Mouse (Mus musculus): ENCODE data around the gene Tpsb2. TPM values are rescaled to one million over a fixed set of nuclear protein-coding genes. Genes with fewer than 3 reads are reported as not detected.

The Tpsb2 gene
- polyA plus RNA-seq, 1 experiment from 2014 or later, result 0.25 TPM

Other genes starting within 250 kb of the Tpsb2 start
- 0.09 TPM in 1 of 2 replicates, not detected in the other for gene Ptx4, start 245.5 kb upstream of the Tpsb2 start, polyA plus RNA-seq (2015; fragmentation: Nextera tagmentation; extraction: Ambion mirVana)
- gene Clcn7, start 232.9 kb upstream of the Tpsb2 start, polyA plus RNA-seq (2015; fragmentation: Nextera tagmentation; extraction: Ambion mirVana), result 9.1 and 12.8 TPM in 2 replicates
- gene Ccdc154, start 203.8 kb upstream of the Tpsb2 start, polyA plus RNA-seq (2015; fragmentation: Nextera tagmentation; extraction: Ambion mirVana), result not detected in 2 replicates
- gene Gm38655, start 190.8 kb upstream of the Tpsb2 start, polyA plus RNA-seq (2015; fragmentation: Nextera tagmentation; extraction: Ambion mirVana), result not detected in 2 replicates
- gene BC003965, start 181.8 kb upstream of the Tpsb2 start, polyA plus RNA-seq (2015; fragmentation: Nextera tagmentation; extraction: Ambion mirVana), result 23.8 and 27.3 TPM in 2 replicates
- 14.4 and 18.0 TPM in 2 replicates for gene Unkl, start 177.9 kb upstream of the Tpsb2 start, polyA plus RNA-seq (2015; fragmentation: Nextera tagmentation; extraction: Ambion mirVana)
- 21.4 and 21.5 TPM in 2 replicates for gene Gnptg, start 126.2 kb upstream of the Tpsb2 start, polyA plus RNA-seq (2015; fragmentation: Nextera tagmentation; extraction: Ambion mirVana)
- 24.2 and 27.6 TPM in 2 replicates for gene Tsr3, start 126.1 kb upstream of the Tpsb2 start, polyA plus RNA-seq (2015; fragmentation: Nextera tagmentation; extraction: Ambion mirVana)
- 0.12 and 0.25 TPM in 2 replicates for gene Baiap3, start 109.9 kb upstream of the Tpsb2 start, polyA plus RNA-seq (2015; fragmentation: Nextera tagmentation; extraction: Ambion mirVana)
- 333 and 391 TPM in 2 replicates for gene Ube2i, start 91.7 kb upstream of the Tpsb2 start, polyA plus RNA-seq (2015; fragmentation: Nextera tagmentation; extraction: Ambion mirVana)
- 0.82 and 1.2 TPM in 2 replicates for gene Prss34, start 67.9 kb upstream of the Tpsb2 start, polyA plus RNA-seq (2015; fragmentation: Nextera tagmentation; extraction: Ambion mirVana)
- not detected in 2 replicates for gene Prss28, start 57.7 kb upstream of the Tpsb2 start, polyA plus RNA-seq (2015; fragmentation: Nextera tagmentation; extraction: Ambion mirVana)
- gene Prss29, start 47.7 kb upstream of the Tpsb2 start, polyA plus RNA-seq (2015; fragmentation: Nextera tagmentation; extraction: Ambion mirVana), result not detected in 2 replicates
- not detected in 2 replicates for gene Tpsab1, start 20.7 kb upstream of the Tpsb2 start, polyA plus RNA-seq (2015; fragmentation: Nextera tagmentation; extraction: Ambion mirVana)
- gene Tpsg1, start 3.0 kb downstream of the Tpsb2 start, polyA plus RNA-seq (2015; fragmentation: Nextera tagmentation; extraction: Ambion mirVana), result 0.48 and 0.81 TPM in 2 replicates
- 0.39 and 0.66 TPM in 2 replicates for gene Cacna1h, start 67.5 kb downstream of the Tpsb2 start, polyA plus RNA-seq (2015; fragmentation: Nextera tagmentation; extraction: Ambion mirVana)
- not detected in 2 replicates for gene Tekt4, start 88.3 kb downstream of the Tpsb2 start, polyA plus RNA-seq (2015; fragmentation: Nextera tagmentation; extraction: Ambion mirVana)
- not detected in 2 replicates for gene Sstr5, start 131.0 kb downstream of the Tpsb2 start, polyA plus RNA-seq (2015; fragmentation: Nextera tagmentation; extraction: Ambion mirVana)
- 0.28 and 0.29 TPM in 2 replicates for gene Sox8, start 204.4 kb downstream of the Tpsb2 start, polyA plus RNA-seq (2015; fragmentation: Nextera tagmentation; extraction: Ambion mirVana)
- 11.3 and 11.6 TPM in 2 replicates for gene Lmf1, start 212.8 kb downstream of the Tpsb2 start, polyA plus RNA-seq (2015; fragmentation: Nextera tagmentation; extraction: Ambion mirVana)

Measured in liver, embryonic 13.5 days (tissue).